Mouse (Mus musculus) sigmoid colon, adult 10 weeks (tissue): ENCODE results near the gene Hist1h2bg. TPM values are rescaled to one million over a fixed set of nuclear protein-coding genes. Genes with fewer than 3 reads are reported as not detected.

Experiments
- polyA plus RNA-seq: library from polyadenylated mRNA; stranded (reverse); fragments of 350-450 nt; fragmentation: Illumina TruSeq; extraction: RNeasy Lipid Tissue Mini Kit (QIAGEN cat#74804); gene quantifications from one replicate; pipeline ENCODE4 v1.2.3, GENCODE M21; 2014; ENCODE audit warnings: low read depth, low replicate concordance

The Hist1h2bg gene
- 3.6 TPM for polyA plus RNA-seq

GRCm38 (mm10) chr13:23571022-23571503 is at the start of gene Hist1h2bg, which contains the start of gene Hist1h2ae:
Gene Hist1h2bg (plus strand): TSS chr13:23571396.
Gene Hist1h2ae (minus strand): TSS chr13:23571220.

GRCm38 (mm10) chr13:23530901-23531875 is 40.0 kb upstream of the Hist1h2bg start, which contains the start of gene Hist1h4h:
Gene Hist1h4h (plus strand): TSS chr13:23531050.

DNA sequence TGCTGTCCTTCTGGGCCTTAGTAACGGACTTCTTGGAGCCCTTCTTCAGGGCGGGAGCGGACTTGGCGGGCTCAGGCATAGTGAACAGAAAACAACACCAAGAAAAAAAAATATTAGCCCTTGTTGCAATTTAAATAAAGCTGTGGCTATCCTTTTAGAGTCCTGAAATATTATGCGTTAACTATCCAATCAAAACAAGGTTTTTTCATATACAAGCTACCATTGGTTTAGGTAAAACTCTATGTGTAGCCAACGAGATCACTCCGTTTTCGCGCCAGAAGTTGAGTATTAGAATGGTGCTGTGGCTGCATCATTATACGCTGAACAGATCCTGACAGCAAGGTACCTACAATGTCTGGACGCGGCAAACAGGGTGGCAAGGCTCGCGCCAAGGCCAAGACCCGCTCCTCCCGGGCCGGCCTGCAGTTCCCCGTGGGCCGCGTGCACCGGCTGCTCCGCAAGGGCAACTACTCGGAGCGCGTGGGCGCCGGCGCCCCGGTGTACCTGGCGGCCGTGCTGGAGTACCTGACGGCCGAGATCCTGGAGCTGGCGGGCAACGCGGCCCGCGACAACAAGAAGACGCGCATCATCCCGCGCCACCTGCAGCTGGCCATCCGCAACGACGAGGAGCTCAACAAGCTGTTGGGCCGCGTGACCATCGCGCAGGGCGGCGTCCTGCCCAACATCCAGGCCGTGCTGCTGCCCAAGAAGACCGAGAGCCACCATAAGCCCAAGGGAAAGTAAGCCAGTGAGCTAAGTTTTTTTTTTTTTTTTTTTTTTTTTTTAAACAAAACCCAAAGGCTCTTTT is 37.4 kb upstream of the Hist1h2bg start, which contains the start of gene Hist1h2af:
Gene Hist1h2af, plus strand, starts transcription at position 347 of the 808 bp plus-strand sequence.

GRCm38 (mm10) chr13:23535137-23536075 is 35.8 kb upstream of the Hist1h2bg start, which contains the start of gene Hist1h3g:
Gene Hist1h3g (plus strand): TSS chr13:23535422.

DNA sequence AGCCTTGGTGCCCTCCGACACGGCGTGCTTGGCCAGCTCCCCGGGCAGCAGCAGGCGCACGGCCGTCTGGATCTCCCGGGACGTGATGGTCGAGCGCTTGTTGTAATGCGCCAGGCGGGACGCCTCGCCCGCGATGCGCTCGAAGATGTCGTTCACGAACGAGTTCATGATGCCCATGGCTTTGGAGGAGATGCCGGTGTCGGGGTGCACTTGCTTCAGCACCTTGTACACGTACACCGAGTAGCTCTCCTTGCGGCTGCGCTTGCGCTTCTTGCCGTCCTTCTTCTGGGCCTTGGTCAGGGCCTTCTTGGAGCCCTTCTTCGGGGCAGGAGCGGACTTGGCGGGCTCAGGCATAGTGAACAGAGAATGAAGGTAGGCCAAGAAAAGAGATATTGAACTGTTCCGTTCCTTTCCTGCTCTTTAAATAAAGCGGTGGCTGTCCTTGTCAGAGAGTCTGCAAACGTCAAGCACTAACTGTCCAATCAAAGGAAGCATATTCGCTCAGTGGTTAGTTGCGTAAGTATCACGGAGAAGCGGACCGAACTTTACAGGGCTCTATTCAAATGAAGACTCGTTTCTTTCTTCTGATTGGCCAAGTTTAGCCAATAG is 28.1 kb upstream of the Hist1h2bg start, which contains the start of gene Hist1h2bh:
Gene Hist1h2bh, minus strand, starts transcription at position 394 of the 609 bp plus-strand sequence.

DNA sequence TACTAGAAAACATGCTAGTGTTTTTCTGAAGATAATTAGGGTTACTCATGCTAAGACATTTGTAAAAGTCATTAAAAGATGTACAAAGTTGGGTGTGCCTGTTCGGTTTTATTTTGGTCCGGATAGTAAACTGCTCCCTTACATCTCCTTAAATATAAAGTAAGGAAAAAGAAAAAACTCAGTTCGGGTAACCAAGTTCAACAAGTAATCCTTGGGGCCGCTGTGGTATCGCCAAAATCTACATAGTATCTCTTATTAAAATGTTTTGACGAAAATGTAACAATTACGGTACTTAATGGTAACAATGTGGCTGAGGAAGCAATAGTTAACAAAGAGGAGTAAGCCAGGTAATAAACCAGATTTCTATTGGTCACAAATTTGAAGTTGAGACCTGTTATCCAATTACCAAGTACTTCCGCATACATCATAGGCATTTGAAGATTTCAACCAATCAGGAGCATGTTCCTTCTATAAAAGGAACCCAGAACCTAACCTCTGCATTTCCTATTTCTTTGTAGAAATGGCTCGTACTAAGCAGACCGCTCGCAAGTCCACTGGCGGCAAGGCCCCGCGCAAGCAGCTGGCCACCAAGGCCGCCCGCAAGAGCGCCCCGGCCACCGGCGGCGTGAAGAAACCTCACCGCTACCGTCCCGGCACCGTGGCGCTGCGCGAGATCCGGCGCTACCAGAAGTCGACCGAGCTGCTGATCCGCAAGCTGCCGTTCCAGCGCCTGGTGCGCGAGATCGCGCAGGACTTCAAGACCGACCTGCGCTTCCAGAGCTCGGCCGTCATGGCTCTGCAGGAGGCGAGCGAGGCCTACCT is 27.0 kb upstream of the Hist1h2bg start, which contains the start of gene Hist1h3f:
Gene Hist1h3f, plus strand, starts transcription at position 88 of the 822 bp plus-strand sequence.

GRCm38 (mm10) chr13:23551146-23551834 is 19.9 kb upstream of the Hist1h2bg start, which contains the start of gene Hist1h4f:
Gene Hist1h4f (minus strand): TSS chr13:23551648.

GRCm38 (mm10) chr13:23552962-23553361 is 18.2 kb upstream of the Hist1h2bg start, which contains the start of gene Hist1h1d:
Gene Hist1h1d (plus strand): TSS chr13:23553262.

DNA sequence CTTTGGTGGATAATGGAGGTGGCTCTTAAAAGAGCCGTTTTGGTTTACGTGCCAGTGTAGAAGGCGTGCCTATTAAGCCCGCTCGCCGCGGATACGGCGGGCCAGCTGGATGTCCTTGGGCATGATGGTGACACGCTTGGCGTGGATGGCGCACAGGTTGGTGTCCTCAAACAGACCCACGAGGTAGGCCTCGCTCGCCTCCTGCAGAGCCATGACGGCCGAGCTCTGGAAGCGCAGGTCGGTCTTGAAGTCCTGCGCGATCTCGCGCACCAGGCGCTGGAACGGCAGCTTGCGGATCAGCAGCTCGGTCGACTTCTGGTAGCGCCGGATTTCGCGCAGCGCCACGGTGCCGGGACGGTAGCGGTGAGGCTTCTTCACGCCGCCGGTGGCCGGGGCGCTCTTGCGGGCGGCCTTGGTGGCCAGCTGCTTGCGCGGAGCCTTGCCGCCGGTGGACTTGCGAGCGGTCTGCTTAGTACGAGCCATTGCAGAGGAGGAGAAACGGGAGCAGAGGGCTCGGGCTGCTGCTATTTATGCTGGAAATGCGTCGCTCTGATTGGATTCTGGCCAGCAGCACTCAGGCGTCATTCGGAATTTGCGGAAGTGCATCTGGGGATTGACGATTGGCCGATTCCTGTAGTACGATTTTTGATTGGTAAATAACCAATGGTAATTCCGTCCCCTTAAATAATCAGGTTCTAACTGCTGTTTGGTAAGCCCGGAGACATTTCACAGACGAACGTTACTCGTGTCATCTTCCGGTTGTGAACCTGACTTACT is 9.1 kb upstream of the Hist1h2bg start, which contains the start of gene Hist1h3e:
Gene Hist1h3e, minus strand, starts transcription at position 487 of the 777 bp plus-strand sequence.

GRCm38 (mm10) chr13:23573898-23574524 is 2.8 kb downstream of the Hist1h2bg start, which contains the start of the genes Hist1h2bf and Hist1h2ad:
Gene Hist1h2bf (minus strand): TSS chr13:23574196.
Gene Hist1h2ad (plus strand): TSS chr13:23574381.

GRCm38 (mm10) chr13:23575271-23575851 is 4.2 kb downstream of the Hist1h2bg start, which contains the start of gene Hist1h3d:
Gene Hist1h3d (plus strand): TSS chr13:23575763.

DNA sequence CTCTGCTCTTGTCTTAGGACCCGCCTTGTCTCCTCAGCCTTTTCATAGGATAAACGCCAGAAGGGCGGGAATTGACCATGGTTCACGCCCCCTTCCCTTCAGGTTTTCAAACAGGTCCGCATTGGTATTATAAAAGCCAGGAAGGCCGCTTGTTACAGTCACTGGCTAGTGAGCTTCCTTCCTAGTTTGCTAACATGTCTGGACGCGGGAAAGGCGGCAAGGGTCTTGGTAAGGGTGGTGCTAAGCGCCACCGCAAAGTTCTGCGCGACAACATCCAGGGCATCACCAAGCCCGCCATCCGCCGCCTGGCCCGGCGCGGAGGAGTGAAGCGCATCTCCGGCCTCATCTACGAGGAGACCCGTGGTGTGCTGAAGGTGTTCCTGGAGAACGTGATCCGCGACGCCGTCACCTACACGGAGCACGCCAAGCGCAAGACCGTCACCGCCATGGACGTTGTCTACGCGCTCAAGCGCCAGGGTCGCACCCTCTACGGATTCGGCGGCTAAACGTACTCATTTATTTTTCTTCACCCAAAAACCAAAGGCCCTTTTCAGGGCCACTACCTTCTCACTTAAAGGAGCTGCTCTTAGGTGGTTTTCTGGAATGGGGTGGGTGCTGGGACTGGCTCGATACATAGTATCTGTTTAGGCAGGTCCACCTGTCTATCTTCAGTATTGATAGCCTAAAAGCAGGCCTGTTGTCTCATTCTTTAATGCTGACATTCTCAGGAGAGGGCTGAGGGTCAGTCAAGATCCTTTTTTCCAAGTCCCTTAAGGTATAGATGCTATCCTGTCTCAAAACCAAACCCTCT is 10.4 kb downstream of the Hist1h2bg start, which contains the start of gene Hist1h4d:
Gene Hist1h4d, plus strand, starts transcription at position 191 of the 811 bp plus-strand sequence.

GRCm38 (mm10) chr13:23620733-23621531 is 49.7 kb downstream of the Hist1h2bg start, which contains the start of gene Hist1h2be:
Gene Hist1h2be (minus strand): TSS chr13:23621124.

